Mouse (Mus musculus) megakaryocyte, embryonic 14.5 days (primary cell): ENCODE measurements around the gene Timm13.

Experiments used
- FLI1 ChIP-seq: IDR thresholded peaks from 2 replicates; pipeline ENCODE4 v1.6.1; 2012; ENCODE audit warnings: low read length, inconsistent platforms, mixed read lengths
- GATA1 ChIP-seq: IDR thresholded peaks from 3 replicates; pipeline ENCODE4 v1.6.1; 2012; ENCODE audit warnings: mixed read lengths, low read length, inconsistent platforms, borderline replicate concordance

DNA sequence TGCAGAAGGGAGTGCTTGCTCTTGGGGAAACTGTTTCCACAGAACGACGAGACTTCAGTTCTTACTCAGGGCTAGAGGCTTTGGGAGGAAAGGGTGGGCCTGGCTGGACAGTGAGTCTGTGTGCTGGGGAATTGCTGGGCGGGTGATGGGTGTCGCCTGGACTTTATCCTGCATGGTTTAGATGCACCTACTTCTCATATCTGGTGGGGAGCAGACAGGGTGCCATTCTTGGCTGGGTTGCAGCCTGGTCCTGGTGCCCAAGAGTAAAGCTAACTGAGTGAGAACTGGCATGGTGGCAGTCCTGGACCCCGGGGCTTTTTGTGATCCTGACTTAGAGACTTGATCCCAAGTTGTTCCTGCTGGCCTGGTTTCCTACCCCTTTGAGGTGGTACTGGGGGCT is 43.9 kb downstream of the Timm13 start:
- TF ChIP-seq GATA1: no peak
- no peak for TF ChIP-seq FLI1
